15 mouse cellular contexts compared by ENCODE assay signal in the genomic region with DNA sequence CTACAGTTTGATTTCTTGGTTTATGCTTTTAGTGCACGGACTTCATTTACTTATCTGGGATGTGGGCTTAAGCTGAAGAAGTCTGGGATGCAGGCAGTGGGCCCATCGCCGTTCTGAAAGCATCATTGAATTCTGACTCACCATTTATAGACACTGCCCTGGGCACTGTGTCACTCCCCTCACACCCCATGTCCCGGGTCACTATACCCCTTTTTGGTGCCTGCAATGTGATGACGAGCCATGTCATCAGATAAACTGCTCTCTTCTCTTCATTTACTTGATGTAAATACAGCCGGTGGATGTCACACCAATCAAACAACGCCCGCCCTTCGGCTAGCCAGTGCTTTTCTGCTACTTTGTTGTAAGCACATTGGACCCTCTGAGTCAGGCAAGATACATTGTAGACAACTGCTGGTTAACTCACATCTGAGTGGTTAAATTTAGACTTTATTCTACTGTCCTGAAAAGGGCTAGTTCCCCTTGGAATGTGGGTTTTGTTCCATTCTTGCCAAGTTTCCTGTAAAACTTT.
DNase-seq lines count a peak whose midpoint lies in the region; ATAC-seq lines count a peak whose summit lies in the region.
"Had no signal": no experiment of that assay in that cellular context is flagged by ENCODE, and none has a peak within 500 bp of the region (broad histone marks: within the 10 kb centered on the region; RNA-seq: fewer than 3 reads in every experiment).

No protein-coding gene starts in this region.

- no peaks in the 10 kb centered on the region for H3K9me3 ChIP-seq in lung, embryonic 15.5 days
- H3K9me3 ChIP-seq: embryonic facial prominence, embryonic 12.5 days; forebrain, embryonic 12.5 days; G1E; hindbrain, embryonic 12.5 days had no signal

- H3K4me1 ChIP-seq in lung, embryonic 15.5 days, result peaks cover 13% of the 10 kb centered on the region

- H3K4me3 ChIP-seq in lung, embryonic 15.5 days, result no peak overlapping the region
- H3K4me3 ChIP-seq: heart, adult 2 months had no signal

- H3K4me2 ChIP-seq in lung, embryonic 15.5 days, result no peak overlapping the region

- ATAC-seq in lung, embryonic 15.5 days (ENCODE audit: borderline replicate concordance, extremely low read depth, low FRiP score, low TSS enrichment), result peak; percentile 64; the same call in 1 of the 2 replicates
- ATAC-seq: CD4-positive, CD25-positive, alpha-beta regulatory T cell, adult 4 months had no signal

- no peaks in the 10 kb centered on the region for H3K27me3 ChIP-seq in lung, embryonic 15.5 days
- H3K27me3 ChIP-seq: embryonic facial prominence, embryonic 12.5 days; forebrain, embryonic 12.5 days; heart, embryonic 12.5 days; hindbrain, embryonic 12.5 days had no signal

- H3K27ac ChIP-seq in lung, embryonic 15.5 days, result 0 out of 2 replicates have a peak overlapping the region, but pooled peaks have one; percentile 51
- H3K27ac ChIP-seq: heart, adult 2 months had no signal

- intact Hi-C loops in heart, postnatal 36 days (cut with DNase I), result loop anchor here (2.0 to 5.0 kb wide), 3 partner anchors 334 to 1864 kb away; no protein-coding TSS in a partner anchor

- WGBS in lung, embryonic 15.5 days, result 40% methylated on average over 9 of the region's 9 CpGs

- H3K9ac ChIP-seq in lung, embryonic 15.5 days, result no peak overlapping the region
- H3K9ac ChIP-seq: embryonic facial prominence, embryonic 12.5 days; forebrain, embryonic 12.5 days; heart, embryonic 12.5 days; hindbrain, embryonic 12.5 days had no signal

- peak; percentile 76 for DNase-seq in heart, adult 11 months
- no peak for DNase-seq in heart, postnatal 36 days
- no peak for DNase-seq in lung, adult 18-20 months
- peak; percentile 25 for DNase-seq in lung, postnatal 10 days
- no peak for DNase-seq in cerebellum, adult 9-10 months
- DNase-seq in embryo, embryonic 10 days (ENCODE audit: low spot score), result no peak
- DNase-seq: adrenal gland, adult 8-10 months had no signal

- H3K36me3 ChIP-seq in lung, embryonic 15.5 days, result no peaks in the 10 kb centered on the region
- H3K36me3 ChIP-seq: embryonic facial prominence, embryonic 12.5 days; forebrain, embryonic 12.5 days; G1E; heart, embryonic 12.5 days; hindbrain, embryonic 12.5 days had no signal

Comparison
In these comparisons a context has a peak if more than half of its experiments do, and no peak if none do; other contexts are left out.
1. DNase-seq: peak in heart, adult 11 months (single experiment) and lung, postnatal 10 days (single experiment); none in heart, postnatal 36 days (0 of 2), lung, adult 18-20 months (0 of 2), cerebellum, adult 9-10 months (single experiment) and embryo, embryonic 10 days (single experiment).